Mouse (Mus musculus) c-Kit-positive CD71-negative TER-119-negative erythroid progenitor cells, embryonic 14.5 days (primary cell): Measurements from ENCODE around the gene Clec4g.
"Not testable (repeated sequence)": the region's sequence is repeated elsewhere in the genome, so short reads cannot be mapped to it uniquely, and the experiment has no call there.

Source experiments
- DNase-seq: peaks from one replicate; pipeline ENCODE4 v3.0.0-alpha.2; 2013; ENCODE audit warnings: low read depth

Gene Clec4g

DNA sequence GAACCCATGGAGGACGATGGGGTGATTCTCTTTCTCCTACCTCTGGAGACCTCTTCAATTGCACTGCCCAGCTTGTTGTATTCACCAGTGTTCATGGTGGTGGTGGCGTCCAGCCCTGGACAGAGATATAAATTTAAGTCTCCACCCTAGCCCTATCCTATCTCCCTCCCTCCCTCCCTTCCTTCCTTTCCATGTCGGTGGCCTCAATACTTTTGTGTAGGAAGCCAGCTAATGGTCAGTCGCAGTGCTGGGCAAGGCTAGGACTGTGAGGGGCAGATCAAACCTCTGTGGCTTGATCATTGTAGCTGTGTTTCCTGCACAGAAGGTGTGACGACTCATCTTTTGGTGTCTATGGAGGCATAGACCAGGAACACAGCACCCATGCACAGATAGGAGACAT, at the start of gene Clec4g:
Gene Clec4g, minus strand, starts transcription at position 101 of the 400 bp plus-strand sequence.
- no peak for DNase-seq

DNA sequence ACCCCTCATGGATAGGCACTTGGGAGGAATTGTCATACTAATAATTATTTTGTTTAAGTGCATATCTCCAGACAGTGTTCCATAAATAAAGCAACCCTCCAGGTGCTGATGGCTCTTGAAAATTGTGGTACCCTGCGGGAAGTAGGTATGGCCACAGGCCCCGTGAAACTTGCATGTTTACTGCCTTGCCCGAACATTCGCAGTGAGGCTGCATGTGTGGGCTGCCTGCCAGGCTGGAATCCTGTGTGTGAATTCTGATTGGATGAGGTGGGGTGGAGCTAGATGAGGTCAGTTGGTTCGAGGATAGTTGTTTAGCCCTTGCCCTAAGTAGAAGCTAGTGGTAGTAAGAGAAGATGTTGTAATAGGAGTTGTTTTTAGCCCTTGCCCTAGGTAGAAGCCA, 48.2 kb upstream of the Clec4g start:
- DNase-seq, result not testable (repeated sequence)

DNA sequence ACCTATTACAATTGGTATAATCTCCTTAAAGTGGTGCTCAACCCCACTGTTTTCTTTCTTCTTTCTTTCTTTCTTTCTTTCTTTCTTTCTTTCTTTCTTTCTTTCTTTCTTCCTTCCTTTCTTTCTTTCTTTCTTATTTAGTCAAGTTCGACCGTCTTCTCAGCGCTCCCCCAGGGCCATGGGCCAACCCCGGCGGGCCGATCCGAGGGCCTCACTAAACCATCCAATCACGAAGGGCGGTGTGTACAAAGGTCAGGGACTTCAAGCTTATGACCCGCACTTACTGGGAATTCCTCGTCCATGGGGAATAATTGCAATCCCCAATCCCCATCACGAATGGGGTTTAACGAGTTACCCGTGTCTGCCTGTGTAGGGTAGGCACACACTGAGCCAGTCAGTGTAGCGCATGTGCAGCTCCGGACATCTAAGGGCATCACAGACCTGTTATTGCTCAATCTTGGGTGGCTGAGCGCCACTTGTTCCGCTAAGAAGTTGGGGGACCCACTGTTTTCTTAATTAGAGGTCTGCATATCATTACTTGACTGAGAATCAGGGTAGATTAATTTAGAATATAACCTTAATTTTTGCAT, 33.9 kb upstream of the Clec4g start:
- peak; percentile 100 for DNase-seq

DNA sequence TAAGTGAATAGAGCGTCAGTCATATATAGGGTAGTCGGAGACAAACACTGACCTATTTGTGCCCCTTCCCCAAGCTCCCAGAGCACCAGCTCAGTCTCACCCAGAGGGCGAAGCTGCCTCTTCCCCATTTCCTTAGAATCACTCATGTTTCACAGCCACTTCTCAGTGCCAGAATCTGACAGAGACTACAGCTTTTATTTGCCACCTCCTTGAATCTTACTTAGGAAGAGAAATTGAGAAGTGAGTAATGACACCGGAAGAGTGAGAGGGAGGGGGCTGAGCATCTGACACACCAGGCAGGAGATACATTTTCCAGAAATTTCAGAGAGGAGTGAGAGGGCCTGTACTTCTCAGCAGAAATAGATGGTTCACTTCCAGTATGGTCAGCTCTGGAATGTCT, 28.3 kb upstream of the Clec4g start, which contains the start of gene Cd209a:
Gene Cd209a, minus strand, starts transcription at position 224 of the 400 bp plus-strand sequence.
- no peak for DNase-seq

- DNase-seq, result no peak
These were observed 16.5 kb upstream of the Clec4g start for GRCm38 (mm10) chr8:3736947-3737346.

DNA sequence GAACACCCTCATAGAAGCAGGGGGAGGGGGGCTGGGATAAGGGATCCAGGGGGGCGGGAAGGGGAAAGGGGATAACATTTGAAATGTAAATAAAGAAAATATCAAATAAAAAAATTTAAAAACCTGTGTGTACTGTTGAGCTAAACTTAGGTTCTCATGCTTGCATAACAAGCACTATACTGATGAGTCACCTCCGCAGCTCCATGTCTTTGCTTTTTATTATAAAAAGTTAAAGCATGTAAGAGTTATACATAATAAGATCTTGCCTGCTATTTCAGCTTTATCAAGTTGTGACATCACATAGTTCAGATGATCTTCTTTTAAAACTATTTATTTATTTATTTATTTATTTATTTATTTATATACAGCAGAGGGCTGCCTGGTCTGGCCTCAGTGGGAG, 15.1 kb upstream of the Clec4g start:
- no peak for DNase-seq

- no peak for DNase-seq
These were observed 13.6 kb upstream of the Clec4g start for GRCm38 (mm10) chr8:3734084-3734483.

DNA sequence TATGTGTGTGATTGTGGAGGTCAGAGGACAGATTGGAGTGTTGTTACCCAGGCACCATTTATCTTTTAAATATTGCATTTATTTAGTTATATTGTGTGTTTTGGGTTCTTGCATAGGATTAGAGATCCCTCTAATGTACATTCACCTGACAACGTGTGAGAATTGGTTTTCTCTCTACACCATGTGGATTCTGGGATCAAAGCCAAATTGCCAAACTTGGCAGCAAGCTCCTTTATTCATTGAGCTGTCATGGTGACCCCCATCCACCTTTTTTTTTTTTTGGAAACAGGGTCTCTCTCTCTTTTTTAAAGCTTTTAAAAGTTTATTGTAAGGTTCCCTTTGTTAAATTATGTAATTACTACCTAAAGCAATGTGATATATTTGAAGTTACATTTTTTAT, 590 bp upstream of the Clec4g start:
- no peak for DNase-seq

GRCm38 (mm10) chr8:3718559-3718958, 1.9 kb downstream of the Clec4g start:
- DNase-seq, result peak; percentile 53

DNA sequence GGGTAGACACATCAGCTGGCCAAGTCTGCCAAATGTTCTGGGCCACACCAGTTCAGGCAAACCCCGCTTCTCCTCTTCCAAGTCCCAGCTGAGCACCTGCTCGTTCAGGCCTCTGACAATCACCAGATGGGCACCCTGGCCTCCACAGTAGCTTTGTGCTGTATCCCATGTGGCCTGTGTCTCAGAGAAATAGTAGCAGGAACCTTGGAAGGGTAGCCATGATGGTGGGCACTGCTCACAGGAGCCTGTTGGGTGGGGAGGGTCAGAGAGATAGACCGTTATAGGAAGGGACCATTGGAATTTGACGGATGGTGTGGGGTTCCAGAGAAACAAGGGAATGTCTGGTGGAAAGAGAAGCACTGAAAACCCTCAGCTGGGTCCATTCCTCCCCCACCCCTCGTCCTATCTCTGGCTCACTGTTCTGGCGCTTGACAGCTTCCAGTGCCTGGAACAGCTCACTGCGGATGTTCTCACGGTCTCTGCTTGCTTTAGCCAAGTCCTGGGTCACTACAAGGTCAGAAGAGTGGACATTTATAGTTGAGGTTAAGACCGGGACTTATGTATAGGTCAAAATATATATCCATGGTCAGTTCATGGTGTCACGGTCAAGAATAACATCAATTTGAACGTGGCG, 3.0 kb downstream of the Clec4g start:
- no peak for DNase-seq

GRCm38 (mm10) chr8:3711646-3712045, 8.8 kb downstream of the Clec4g start:
- peak; percentile 50 for DNase-seq

- DNase-seq, result no peak
These were observed 10.1 kb downstream of the Clec4g start for GRCm38 (mm10) chr8:3710312-3710711.

GRCm38 (mm10) chr8:3707611-3708010, 12.8 kb downstream of the Clec4g start:
- no peak for DNase-seq

DNA sequence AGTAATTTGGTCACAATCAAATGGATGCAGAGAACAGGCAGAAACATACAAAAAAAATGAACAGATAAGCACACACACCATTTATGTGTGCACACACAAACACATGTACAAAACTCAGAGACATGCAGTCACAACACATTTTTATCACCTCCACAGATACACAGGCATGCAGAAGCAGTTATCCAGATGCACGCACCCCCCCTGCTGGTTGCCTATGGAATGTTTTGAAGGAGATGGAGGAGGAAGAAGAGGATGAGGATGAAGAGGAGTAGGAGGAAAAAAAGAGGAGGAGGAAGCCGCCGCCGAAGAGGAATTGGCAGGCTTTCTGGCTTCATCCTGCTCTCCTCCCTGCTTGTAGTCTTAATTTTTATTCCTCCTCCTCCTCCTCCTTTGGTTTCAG, 14.7 kb downstream of the Clec4g start:
- peak; percentile 29 for DNase-seq

DNA sequence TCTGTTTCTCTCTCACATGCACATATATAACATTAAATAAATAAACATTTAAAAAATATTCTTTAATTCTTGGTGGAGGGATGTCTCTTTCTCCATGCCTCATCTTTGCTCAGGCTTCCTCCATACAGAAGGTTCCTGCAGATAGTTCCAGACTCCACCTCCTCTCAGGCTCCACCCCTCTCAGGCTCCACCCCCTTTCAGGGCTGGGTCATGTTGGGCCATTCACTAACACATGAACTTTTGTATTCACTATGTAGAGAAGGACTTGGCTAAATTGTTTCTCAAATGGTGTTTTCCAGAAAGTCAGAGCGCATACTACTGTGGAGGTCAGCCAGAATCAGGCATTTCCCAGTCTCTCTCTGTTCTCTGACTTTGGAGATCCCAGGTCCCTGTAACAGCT, 19.0 kb downstream of the Clec4g start:
- DNase-seq, result no peak

DNA sequence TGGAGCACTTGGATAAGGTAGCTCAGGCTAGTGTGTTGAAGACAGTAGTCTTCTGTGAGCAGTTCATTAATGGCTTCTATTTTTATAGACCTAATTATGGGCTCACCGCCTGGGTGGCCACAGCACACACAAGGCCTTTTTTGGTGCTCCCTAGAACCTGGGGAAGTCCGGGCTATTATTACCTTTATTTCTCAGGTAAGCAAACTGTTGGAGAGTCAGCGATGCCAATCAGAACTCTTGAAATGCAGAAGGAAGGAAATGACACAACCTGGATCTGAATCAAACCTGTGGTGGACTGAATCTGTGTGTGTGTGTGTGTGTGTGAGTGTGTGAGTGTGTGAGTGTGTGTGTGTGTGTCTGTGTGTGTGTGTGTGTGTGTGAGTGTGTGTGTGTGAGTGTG, 26.3 kb downstream of the Clec4g start, which contains the start of gene Fcer2a:
Gene Fcer2a, minus strand, starts transcription at position 55 of the 400 bp plus-strand sequence.
- no peak for DNase-seq

DNA sequence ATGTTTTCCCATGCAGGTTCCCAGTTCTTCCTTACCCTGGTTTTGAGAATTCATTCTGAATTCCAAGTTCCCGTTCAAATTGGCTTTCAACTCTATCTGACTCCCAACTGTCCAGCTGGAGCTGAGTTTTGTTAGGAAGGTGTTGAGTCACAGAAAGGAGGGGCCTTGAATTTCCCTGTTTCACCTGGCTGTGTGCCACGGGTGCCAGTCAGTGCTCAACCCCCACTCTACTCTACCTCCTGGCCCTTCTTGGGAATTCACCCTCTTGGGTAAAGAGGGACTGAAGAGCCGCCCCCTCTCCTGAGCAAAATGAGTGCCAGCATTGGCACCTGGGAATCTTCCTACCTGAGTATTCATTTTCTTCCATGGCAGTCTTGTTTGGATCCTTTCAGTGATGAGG, 29.7 kb downstream of the Clec4g start:
- no peak for DNase-seq

- no peak for DNase-seq
These were observed 32.9 kb downstream of the Clec4g start for GRCm38 (mm10) chr8:3687537-3687936.

DNA sequence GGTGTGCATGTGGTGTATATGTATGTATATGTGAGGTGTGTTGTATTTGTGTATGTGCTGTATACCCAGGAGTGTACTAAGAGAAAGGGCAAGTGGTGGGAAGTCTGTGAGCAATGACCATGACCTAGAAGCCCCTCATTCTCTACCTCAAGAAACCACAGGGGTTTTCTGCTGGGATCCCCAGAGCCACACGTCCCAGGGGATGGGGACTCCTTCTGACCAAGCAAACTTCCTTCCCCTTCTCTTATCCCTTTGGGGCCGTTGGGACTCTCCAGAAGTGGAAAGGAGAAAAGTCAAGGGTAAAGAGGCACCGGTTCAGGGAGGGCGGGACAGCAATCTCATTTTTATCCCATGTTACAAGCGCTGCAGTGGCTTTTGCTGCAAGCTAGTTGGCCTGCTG, 35.0 kb downstream of the Clec4g start:
- no peak for DNase-seq

- no peak for DNase-seq
These were observed 35.9 kb downstream of the Clec4g start for GRCm38 (mm10) chr8:3684530-3684929.

GRCm38 (mm10) chr8:3683408-3684176, 36.9 kb downstream of the Clec4g start:
- DNase-seq, result no peak

DNA sequence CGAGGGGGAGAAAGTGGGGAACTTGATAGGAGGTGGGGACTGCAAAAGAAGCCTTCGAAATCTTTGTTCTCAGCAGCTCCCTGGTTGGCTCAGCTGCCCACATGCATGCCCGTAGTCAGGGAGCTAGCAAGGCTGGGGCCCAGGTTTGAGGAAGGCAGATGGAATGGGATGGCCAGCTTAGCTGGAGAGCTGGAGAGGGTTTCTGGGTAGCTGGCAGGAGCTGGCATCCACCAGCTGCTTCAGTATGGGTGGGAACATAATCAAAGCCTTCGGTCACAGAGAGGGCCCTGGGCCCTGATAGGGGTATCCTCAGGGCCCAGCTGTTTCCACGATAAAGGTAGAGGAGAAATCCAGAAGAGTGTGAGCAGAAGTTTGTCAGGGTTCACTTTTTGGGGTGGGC, 38.0 kb downstream of the Clec4g start:
- DNase-seq, result no peak

- DNase-seq, result no peak
These were observed 40.8 kb downstream of the Clec4g start for GRCm38 (mm10) chr8:3679656-3680055.
